ENCODE assay signal across 9 mouse cellular contexts in genomic region chr2:119321771-119322586, GRCm38 (mm10). TPM values are rescaled to one million over a fixed set of nuclear protein-coding genes. Genes with fewer than 3 reads are reported as not detected.
DNase-seq lines count a peak whose midpoint lies in the region; ATAC-seq and TF ChIP-seq lines count a peak whose summit lies in the region.
"Had no signal": no experiment of that assay in that cellular context is flagged by ENCODE, and none has a peak within 500 bp of the region (broad histone marks: within the 10 kb centered on the region; RNA-seq: fewer than 3 reads in every experiment).

No protein-coding gene starts in this region.

- H3K27ac ChIP-seq in heart, adult 2 months: 0 out of 2 replicates have a peak overlapping the region, but pooled peaks have one; percentile 12
- H3K27ac ChIP-seq in hindbrain, embryonic 13.5 days: no peak overlapping the region; the same call in 1 of the 2 replicates
- H3K27ac ChIP-seq in midbrain, embryonic 13.5 days: peak overlapping the region; percentile 39; the same call in 1 of the 2 replicates

- H3K9me3 ChIP-seq in hindbrain, embryonic 13.5 days: no peaks in the 10 kb centered on the region
- H3K9me3 ChIP-seq in midbrain, embryonic 13.5 days: no peaks in the 10 kb centered on the region

- peak in 1 of 2 experiments; percentile 34 for DNase-seq in heart, adult 2 months
- no peak for DNase-seq in heart, postnatal 14 days
- peak; percentile 60 for DNase-seq in brain, embryonic 14.5 days (ENCODE audit: low read depth)
- DNase-seq in adrenal gland, adult 18-20 months (ENCODE audit: low spot score in 2 of 2): no peak
- DNase-seq in layer of hippocampus, adult 11-12 months (ENCODE audit: low spot score): no peak
- DNase-seq in left cerebral cortex, adult 11 months (ENCODE audit: low spot score): no peak

- intact Hi-C loops in heart, adult 2 months (cut with DNase I): no loop called here
- intact Hi-C loops in heart, postnatal 14 days (cut with DNase I): no loop called here

- 18% methylated on average over 48 of the region's 48 CpGs for WGBS in heart, adult 2 months
- 1% methylated on average over 48 of the region's 48 CpGs for WGBS in hindbrain, embryonic 13.5 days
- 2% methylated on average over 47 of the region's 48 CpGs for WGBS in midbrain, embryonic 13.5 days

- TF ChIP-seq EP300 in heart, adult 2 months (IDR thresholded peaks at IDR 0.05; ENCODE audit: insufficient read depth, low read depth, low read length): no peak

- no peaks in the 10 kb centered on the region for H3K36me3 ChIP-seq in heart, adult 2 months (ENCODE audit: control insufficient read depth, insufficient read depth, low read length)
- H3K36me3 ChIP-seq in hindbrain, embryonic 13.5 days: no peaks in the 10 kb centered on the region
- no peaks in the 10 kb centered on the region for H3K36me3 ChIP-seq in midbrain, embryonic 13.5 days

- TF ChIP-seq POLR2A in heart, adult 2 months (IDR thresholded peaks at IDR 0.05; ENCODE audit: insufficient read depth, low read depth, low read length): no peak
- no peak for TF ChIP-seq POLR2A in brain, embryonic 14.5 days (IDR thresholded peaks at IDR 0.05; ENCODE audit: borderline replicate concordance, extremely low read depth, insufficient read depth, insufficient read length, poor library complexity, severe bottlenecking)

- peak overlapping the region; percentile 54 for H3K9ac ChIP-seq in heart, adult 2 months (ENCODE audit: low read depth, low read length)
- H3K9ac ChIP-seq in hindbrain, embryonic 13.5 days: peak overlapping the region; percentile 60
- H3K9ac ChIP-seq in midbrain, embryonic 13.5 days (replicated peaks): peak overlapping the region; percentile 51

- peak overlapping the region; percentile 66 for H3K4me2 ChIP-seq in hindbrain, embryonic 13.5 days
- peak overlapping the region; percentile 67 for H3K4me2 ChIP-seq in midbrain, embryonic 13.5 days (replicated peaks)

- peaks cover 6% of the 10 kb centered on the region; the same call in 1 of the 2 replicates for H3K27me3 ChIP-seq in heart, adult 2 months (ENCODE audit: control insufficient read depth, insufficient read depth, low read length)
- H3K27me3 ChIP-seq in hindbrain, embryonic 13.5 days: peaks cover 97% of the 10 kb centered on the region
- peaks cover 96% of the 10 kb centered on the region for H3K27me3 ChIP-seq in midbrain, embryonic 13.5 days

- H3K4me1 ChIP-seq in heart, adult 2 months (ENCODE audit: control insufficient read depth, insufficient read depth, low read length): peaks cover 13% of the 10 kb centered on the region
- peaks cover 63% of the 10 kb centered on the region for H3K4me1 ChIP-seq in hindbrain, embryonic 13.5 days (replicated peaks)
- H3K4me1 ChIP-seq in midbrain, embryonic 13.5 days (replicated peaks): peaks cover 61% of the 10 kb centered on the region

- no peak for TF ChIP-seq CTCF in heart, adult 2 months (IDR thresholded peaks at IDR 0.05)
- TF ChIP-seq CTCF in brain, embryonic 14.5 days (IDR thresholded peaks at IDR 0.05; ENCODE audit: borderline replicate concordance, extremely low read depth, insufficient read depth, insufficient read length): no peak

- no peak for ATAC-seq in hindbrain, embryonic 13.5 days (ENCODE audit: low FRiP score)
- peak; percentile 0; the same call in 1 of the 2 replicates for ATAC-seq in midbrain, embryonic 13.5 days

- no peaks in the 10 kb centered on the region for H3K79me2 ChIP-seq in heart, adult 2 months (replicated peaks; ENCODE audit: control insufficient read depth, insufficient read depth, low read length)

- peak overlapping the region; percentile 36 for H3K4me3 ChIP-seq in heart, adult 2 months
- peak overlapping the region; percentile 37 for H3K4me3 ChIP-seq in hindbrain, embryonic 13.5 days
- H3K4me3 ChIP-seq in midbrain, embryonic 13.5 days (replicated peaks): peak overlapping the region; percentile 37

RNA-seq across cellular contexts. Expression of gene Dll4, which starts 3.6 kb away (rescaled TPM):
- 10 to 100 TPM; 13.7 to 15.8 TPM for total RNA-seq in heart, adult 2 months (2021)
- polyA plus RNA-seq in heart, adult 2 months (2012; rRNA removed): 22.0 and 35.8 TPM in 2 replicates
- 10 to 100 TPM; 19.5 to 22.3 TPM for total RNA-seq in heart, postnatal 14 days (2021)
- polyA plus RNA-seq in brain, embryonic 14.5 days (2012; rRNA removed): 5.9 and 9.0 TPM in 2 replicates
- 5.4 and 5.9 TPM in 2 replicates for polyA plus RNA-seq in hindbrain, embryonic 13.5 days (2015; fragmentation: Nextera tagmentation; extraction: Ambion mirVana)
- polyA plus RNA-seq in midbrain, embryonic 13.5 days (2015; fragmentation: Nextera tagmentation; extraction: Ambion mirVana): 5.4 and 5.9 TPM in 2 replicates
- 10 to 100 TPM in 1 of 2 experiments, 1 to 10 TPM in 1; 9.7 to 10.5 TPM for total RNA-seq in adrenal gland, adult 18-20 months (2021)
- polyA plus RNA-seq: C2C12 had no signal

RNA-seq across cellular contexts. Expression of gene Chac1, which starts 29.1 kb away (rescaled TPM):
- total RNA-seq in heart, adult 2 months (2021): 10 to 100 TPM in 1 of 2 experiments, 1 to 10 TPM in 1; 5.6 to 13.7 TPM
- 6.2 and 8.1 TPM in 2 replicates for polyA plus RNA-seq in heart, adult 2 months (2012; rRNA removed)
- total RNA-seq in heart, postnatal 14 days (2021): 10 to 100 TPM; 12.8 to 13.0 TPM
- polyA plus RNA-seq in brain, embryonic 14.5 days (2012; rRNA removed): 5.4 and 6.1 TPM in 2 replicates
- polyA plus RNA-seq in hindbrain, embryonic 13.5 days (2015; fragmentation: Nextera tagmentation; extraction: Ambion mirVana): 6.1 and 6.7 TPM in 2 replicates
- 4.0 and 4.3 TPM in 2 replicates for polyA plus RNA-seq in midbrain, embryonic 13.5 days (2015; fragmentation: Nextera tagmentation; extraction: Ambion mirVana)
- total RNA-seq in adrenal gland, adult 18-20 months (2021): 10 to 100 TPM in 1 of 2 experiments, 1 to 10 TPM in 1; 3.7 to 13.2 TPM

RNA-seq across cellular contexts. Expression of gene Vps18, which starts 33.4 kb away (rescaled TPM):
- 10 to 100 TPM; 12.2 TPM for total RNA-seq in heart, adult 2 months (2021)
- polyA plus RNA-seq in heart, adult 2 months (2012; rRNA removed): 10.2 and 12.6 TPM in 2 replicates
- total RNA-seq in heart, postnatal 14 days (2021): 10 to 100 TPM; 12.8 to 13.3 TPM
- 26.0 and 28.6 TPM in 2 replicates for polyA plus RNA-seq in brain, embryonic 14.5 days (2012; rRNA removed)
- polyA plus RNA-seq in hindbrain, embryonic 13.5 days (2015; fragmentation: Nextera tagmentation; extraction: Ambion mirVana): 26.0 and 26.1 TPM in 2 replicates
- 26.0 and 26.3 TPM in 2 replicates for polyA plus RNA-seq in midbrain, embryonic 13.5 days (2015; fragmentation: Nextera tagmentation; extraction: Ambion mirVana)
- total RNA-seq in adrenal gland, adult 18-20 months (2021): 10 to 100 TPM; 24.0 TPM

RNA-seq across cellular contexts. Expression of gene Rhov, which starts 50.9 kb away (rescaled TPM):
- total RNA-seq in heart, adult 2 months (2021): not detected
- polyA plus RNA-seq in heart, adult 2 months (2012; rRNA removed): 0.12 TPM in 1 of 2 replicates, not detected in the other
- not detected for total RNA-seq in heart, postnatal 14 days (2021)
- polyA plus RNA-seq in brain, embryonic 14.5 days (2012; rRNA removed): 9.1 and 13.5 TPM in 2 replicates
- polyA plus RNA-seq in hindbrain, embryonic 13.5 days (2015; fragmentation: Nextera tagmentation; extraction: Ambion mirVana): 21.2 and 23.4 TPM in 2 replicates
- 15.1 and 15.5 TPM in 2 replicates for polyA plus RNA-seq in midbrain, embryonic 13.5 days (2015; fragmentation: Nextera tagmentation; extraction: Ambion mirVana)
- total RNA-seq in adrenal gland, adult 18-20 months (2021): under 1 TPM; 0.17 to 0.74 TPM
